Mouse (Mus musculus): ENCODE data around the gene Plpp7.

GRCm38 (mm10) chr2:32127653-32128535, 32.6 kb downstream of the Plpp7 start:
- TF ChIP-seq POLR2A (IDR thresholded peaks at IDR 0.05; ENCODE audit: low read depth, low read length) (no peak), CTCF (IDR thresholded peaks at IDR 0.05; ENCODE audit: extremely low read depth, insufficient read depth, insufficient read length, insufficient replicate concordance) (no peak)
